Mouse (Mus musculus) kidney, postnatal 14 days (tissue): ENCODE data around the gene Gm29609.
"Not testable (repeated sequence)": the region's sequence is repeated elsewhere in the genome, so short reads cannot be mapped to it uniquely, and the experiment has no call there.

Source experiments
- DNase-seq: peaks from one replicate; pipeline ENCODE4 v3.0.0; 2022; ENCODE audit warnings: mixed read lengths

Gm29609 gene

GRCm38 (mm10) chr5:31179766-31180630, at the start of gene Gm29609, which contains the start of gene Gtf3c2:
TSS of gene Gm29609 (minus strand) at chr5:31179911.
TSS of gene Gtf3c2 (minus strand) at chr5:31180144.
- peak; percentile 96 for DNase-seq

DNA sequence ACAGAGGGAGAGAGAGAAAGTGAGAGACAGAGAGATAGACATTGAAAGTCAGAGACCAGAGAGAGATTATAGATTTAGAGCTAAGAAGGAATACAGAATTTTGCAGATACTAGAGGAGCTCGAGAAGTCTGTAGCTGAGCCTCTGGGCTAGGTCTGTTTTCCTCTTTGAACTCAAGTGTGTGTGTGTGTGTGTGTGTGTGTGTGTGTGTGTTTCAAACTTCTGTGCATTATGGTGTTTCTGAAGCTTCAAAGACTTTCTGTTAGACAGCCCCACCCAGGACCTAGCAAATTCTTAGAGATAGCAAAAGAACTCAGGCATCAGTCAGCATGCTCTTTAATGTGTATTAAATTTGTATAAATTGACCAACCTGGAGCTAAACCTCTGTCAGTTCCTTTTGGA, 46.9 kb upstream of the Gm29609 start:
- no peak for DNase-seq

GRCm38 (mm10) chr5:31222696-31223095, 43.0 kb upstream of the Gm29609 start:
- DNase-seq = no peak

GRCm38 (mm10) chr5:31221304-31221945, 41.7 kb upstream of the Gm29609 start:
- peak; percentile 57 for DNase-seq

GRCm38 (mm10) chr5:31220448-31221303, 41.0 kb upstream of the Gm29609 start, which contains the start of gene Ppm1g:
TSS of gene Ppm1g (minus strand) at chr5:31220687.
- peak; percentile 99 for DNase-seq

GRCm38 (mm10) chr5:31219911-31220447, 40.3 kb upstream of the Gm29609 start:
- DNase-seq = no peak

GRCm38 (mm10) chr5:31219474-31219873, 39.8 kb upstream of the Gm29609 start:
- no peak for DNase-seq

DNA sequence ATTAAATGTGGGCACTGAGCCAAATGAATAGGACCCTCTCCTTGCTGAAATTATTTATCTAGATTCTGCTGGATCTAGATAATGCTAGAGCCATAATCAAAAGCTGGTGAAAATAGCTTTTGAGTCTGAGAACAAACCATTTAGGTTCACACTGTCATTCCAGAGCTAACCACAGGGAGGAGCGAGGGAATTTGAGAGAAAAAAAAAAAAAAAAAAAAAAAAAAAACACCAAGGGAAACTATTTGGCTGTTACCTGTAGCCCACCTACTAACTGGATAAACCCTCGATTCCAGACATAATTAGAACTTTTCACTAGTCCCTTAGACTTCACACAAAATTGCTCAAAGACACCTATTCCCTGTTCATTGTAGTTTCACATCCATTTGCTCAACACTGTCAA, 39.4 kb upstream of the Gm29609 start:
- DNase-seq = no peak

- no peak for DNase-seq
Measured at GRCm38 (mm10) chr5:31218294-31218693, 38.6 kb upstream of the Gm29609 start.

GRCm38 (mm10) chr5:31216554-31216953, 36.8 kb upstream of the Gm29609 start:
- not testable (repeated sequence) for DNase-seq

GRCm38 (mm10) chr5:31204421-31204820, 24.7 kb upstream of the Gm29609 start:
- no peak for DNase-seq

- DNase-seq = no peak
Measured at GRCm38 (mm10) chr5:31203866-31204265, 24.2 kb upstream of the Gm29609 start.

DNA sequence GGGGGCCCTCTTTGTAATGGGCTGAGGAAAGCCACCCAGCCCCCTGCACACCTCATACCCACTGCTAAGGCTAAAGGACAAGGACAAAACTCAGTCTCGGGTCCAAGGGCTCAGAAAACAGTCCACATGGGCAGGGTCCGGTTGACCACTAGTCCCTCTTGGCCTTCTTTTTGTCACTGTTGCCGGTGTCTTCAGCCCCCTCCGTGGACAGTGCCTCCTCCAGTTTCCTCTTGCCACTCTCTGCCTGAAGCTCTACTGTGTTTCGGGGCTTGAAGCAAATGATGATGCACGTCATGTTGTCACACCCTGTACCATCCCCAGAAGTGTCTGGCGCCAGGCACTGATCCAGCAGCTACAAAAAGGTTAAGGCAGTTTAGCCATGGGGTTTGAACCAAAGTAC, 23.2 kb upstream of the Gm29609 start:
- no peak for DNase-seq

DNA sequence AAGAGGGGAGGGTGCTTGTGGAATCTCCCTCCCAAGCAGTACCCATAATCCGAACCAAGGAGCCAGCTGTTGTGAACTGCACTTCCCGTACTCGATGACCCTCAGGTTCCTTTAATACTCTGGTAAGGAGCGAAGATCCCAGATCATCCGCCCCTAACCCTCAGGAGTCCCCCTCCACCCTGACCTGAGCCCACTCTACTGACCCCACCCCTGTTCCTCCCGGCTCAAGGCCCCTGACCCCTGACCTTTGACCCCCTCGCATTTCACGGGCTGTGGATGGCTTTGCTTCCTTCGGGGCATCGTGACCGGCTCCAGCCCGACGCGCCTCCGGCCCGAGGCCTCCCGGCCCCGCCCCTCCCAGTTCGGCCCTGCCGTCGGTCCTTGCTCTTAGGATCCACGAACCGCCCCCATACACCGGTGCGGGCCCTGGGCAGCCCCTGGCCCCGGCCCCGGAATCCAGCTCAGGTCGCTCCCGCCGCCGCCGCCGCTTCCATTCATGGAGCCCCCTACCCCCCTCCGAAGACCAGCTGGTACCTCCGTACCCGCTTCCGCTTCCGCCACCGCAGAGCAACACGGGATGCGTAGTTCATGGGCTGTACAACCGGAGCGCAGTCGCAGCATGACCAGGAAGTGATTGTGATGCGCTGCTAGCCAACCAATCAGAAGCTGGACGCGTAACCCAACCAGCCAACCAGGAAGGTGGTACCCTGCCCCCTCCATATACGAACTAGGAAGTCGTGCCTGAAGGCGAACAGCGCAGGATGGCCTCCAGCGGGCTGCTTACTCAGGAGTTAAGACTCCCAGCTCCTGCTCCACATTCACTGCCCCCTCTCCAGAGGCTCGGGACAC, 22.3 kb upstream of the Gm29609 start, which contains the start of gene Zfp513:
Gene Zfp513, minus strand, starts transcription at position 562 of the 849 bp plus-strand sequence.
- peak; percentile 98 for DNase-seq

- no peak for DNase-seq
Measured at GRCm38 (mm10) chr5:31201042-31201741, 21.5 kb upstream of the Gm29609 start.

- peak; percentile 29 for DNase-seq
Measured at GRCm38 (mm10) chr5:31200327-31200768, 20.6 kb upstream of the Gm29609 start.

GRCm38 (mm10) chr5:31199893-31200292, 20.2 kb upstream of the Gm29609 start:
- DNase-seq = no peak

- DNase-seq = no peak
Measured at GRCm38 (mm10) chr5:31199321-31199892, 19.7 kb upstream of the Gm29609 start.

DNA sequence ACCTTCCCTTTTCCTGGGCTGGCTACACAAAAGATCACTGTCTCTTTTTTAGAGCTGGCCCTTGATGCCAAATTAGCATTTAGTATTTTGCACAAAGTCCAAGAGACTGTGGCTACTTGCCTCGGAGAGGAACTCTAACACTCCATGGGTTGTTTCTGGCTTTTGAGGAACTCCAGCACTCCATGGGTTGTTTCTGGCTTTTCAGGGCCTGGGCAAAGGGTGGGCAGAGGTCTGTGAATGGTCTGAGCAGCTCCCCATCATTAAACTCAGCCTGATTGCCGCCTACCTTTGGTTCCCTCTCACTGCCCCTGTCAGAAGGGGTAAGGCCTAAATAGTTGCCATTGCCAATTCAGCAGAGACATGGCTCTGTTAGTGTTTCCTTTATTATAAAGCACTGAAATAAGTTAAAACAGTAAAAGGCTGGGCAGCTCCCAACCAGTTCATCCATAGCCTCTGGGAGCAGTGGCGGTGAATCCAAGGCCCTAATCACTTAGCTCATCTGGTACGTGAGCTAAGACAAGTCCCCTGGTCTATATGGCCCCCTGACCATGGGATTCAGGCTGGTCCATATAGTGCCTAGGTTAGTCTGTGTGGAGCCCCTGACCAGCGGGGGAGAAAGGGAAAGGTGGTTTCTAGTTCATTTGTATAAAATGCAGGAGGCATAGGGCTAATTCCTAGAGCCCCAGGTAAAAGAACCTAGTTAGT, 19.1 kb upstream of the Gm29609 start:
- no peak for DNase-seq

DNA sequence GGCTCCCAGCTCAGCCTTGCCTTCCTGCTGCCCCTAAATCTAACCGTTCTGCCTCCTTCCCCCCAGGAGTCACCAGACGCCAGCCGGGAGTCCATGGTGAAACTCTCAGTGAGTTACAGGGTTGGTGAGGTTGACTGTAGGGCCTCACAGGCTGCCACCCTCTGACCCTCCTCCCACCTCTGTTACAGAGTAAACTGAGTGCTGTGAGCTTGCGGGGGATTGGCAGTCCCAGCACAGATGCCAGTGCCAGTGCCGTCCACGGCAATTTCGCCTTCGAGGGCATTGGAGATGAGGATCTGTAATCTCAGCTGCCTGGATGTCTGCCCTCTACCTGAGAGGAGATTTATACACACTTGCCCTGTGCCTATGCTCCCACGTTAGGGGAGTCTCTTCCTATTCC, 18.5 kb upstream of the Gm29609 start:
- DNase-seq = no peak
